Mouse (Mus musculus) hindbrain, embryonic 11.5 days (tissue): Measurements from ENCODE around the gene Gm12185. TPM values are rescaled to one million over a fixed set of nuclear protein-coding genes. Genes with fewer than 3 reads are reported as not detected.
"Not testable (repeated sequence)": the region's sequence is repeated elsewhere in the genome, so short reads cannot be mapped to it uniquely, and the experiment has no call there.

Experiments
- ATAC-seq: fragments of 200-750 bp; cut with Nextera tagmentation; 2 replicates; pipeline ENCODE4 v1.8.0; 2017; ENCODE audit warnings: mild to moderate bottlenecking, moderate TSS enrichment, moderate library complexity; ENCODE audit not compliant: low FRiP score
- DNase-seq: peaks from one replicate; pipeline ENCODE4 v3.0.0-alpha.2; 2015; ENCODE audit warnings: low spot score
- H3K27ac ChIP-seq: fragments of 300-500 bp; sonication (generic); 2 replicates; pipeline ENCODE4 v1.5.1; 2014; ENCODE audit warnings: mild to moderate bottlenecking, low read depth, low read length
- H3K27me3 ChIP-seq: fragments of 300-500 bp; sonication (generic); 2 replicates; pipeline ENCODE4 v1.6.1; 2014; ENCODE audit warnings: mild to moderate bottlenecking, low read length, moderate library complexity, mixed read lengths; ENCODE audit not compliant: control insufficient read depth, insufficient read depth
- H3K36me3 ChIP-seq: fragments of 300-500 bp; sonication (generic); 2 replicates; pipeline ENCODE4 v1.6.1; 2014; ENCODE audit warnings: mild to moderate bottlenecking, low read length, moderate library complexity, mixed read lengths; ENCODE audit not compliant: control insufficient read depth, insufficient read depth
- H3K4me1 ChIP-seq: fragments of 300-500 bp; sonication (generic); replicated peaks from 2 replicates; pipeline ENCODE4 v1.6.1; 2014; ENCODE audit warnings: low read length, mixed read lengths; ENCODE audit not compliant: control insufficient read depth, insufficient read depth
- H3K4me2 ChIP-seq: fragments of 300-500 bp; sonication (generic); replicated peaks from 2 replicates; pipeline ENCODE4 v1.6.1; 2014; ENCODE audit warnings: mild to moderate bottlenecking, low read depth, low read length
- H3K4me3 ChIP-seq: fragments of 300-500 bp; sonication (generic); 2 replicates; pipeline ENCODE4 v1.5.1; 2014; ENCODE audit warnings: low read depth, low read length
- H3K9ac ChIP-seq: fragments of 300-500 bp; sonication (generic); 2 replicates; pipeline ENCODE4 v1.6.1; 2014; ENCODE audit warnings: low read depth, low read length
- H3K9me3 ChIP-seq: fragments of 300-500 bp; sonication (generic); 2 replicates; pipeline ENCODE4 v1.6.1; 2016; ENCODE audit warnings: low read length; ENCODE audit not compliant: control insufficient read depth
- WGBS: fragments of 180-500 bp; shearing (Covaris S2); extraction: QIAGEN DNeasy Blood & Tissue Kit; methylation state at CpG from one replicate; pipeline ENCODE4 v1.1.7; 2014; 5-methylcytosine and 5-hydroxymethylcytosine counted together
- polyA plus RNA-seq: library from polyadenylated mRNA; unstranded; fragments of >200 nt; fragmentation: Nextera tagmentation; extraction: Ambion mirVana; gene quantifications from 2 replicates; pipeline ENCODE4 v1.2.1, GENCODE M21; 2014

The Gm12185 gene
- polyA plus RNA-seq, 1 experiment from 2014 or later = not detected

GRCm38 (mm10) chr11:48900654-48901566, 91.1 kb downstream of the Gm12185 start:
- not testable (repeated sequence) for H3K4me1 ChIP-seq, ATAC-seq, H3K9ac ChIP-seq, H3K27ac ChIP-seq, DNase-seq, H3K27me3 ChIP-seq, H3K9me3 ChIP-seq, H3K4me3 ChIP-seq, H3K4me2 ChIP-seq, H3K36me3 ChIP-seq
- WGBS = 78% methylated on average over 6 of the region's 6 CpGs

DNA sequence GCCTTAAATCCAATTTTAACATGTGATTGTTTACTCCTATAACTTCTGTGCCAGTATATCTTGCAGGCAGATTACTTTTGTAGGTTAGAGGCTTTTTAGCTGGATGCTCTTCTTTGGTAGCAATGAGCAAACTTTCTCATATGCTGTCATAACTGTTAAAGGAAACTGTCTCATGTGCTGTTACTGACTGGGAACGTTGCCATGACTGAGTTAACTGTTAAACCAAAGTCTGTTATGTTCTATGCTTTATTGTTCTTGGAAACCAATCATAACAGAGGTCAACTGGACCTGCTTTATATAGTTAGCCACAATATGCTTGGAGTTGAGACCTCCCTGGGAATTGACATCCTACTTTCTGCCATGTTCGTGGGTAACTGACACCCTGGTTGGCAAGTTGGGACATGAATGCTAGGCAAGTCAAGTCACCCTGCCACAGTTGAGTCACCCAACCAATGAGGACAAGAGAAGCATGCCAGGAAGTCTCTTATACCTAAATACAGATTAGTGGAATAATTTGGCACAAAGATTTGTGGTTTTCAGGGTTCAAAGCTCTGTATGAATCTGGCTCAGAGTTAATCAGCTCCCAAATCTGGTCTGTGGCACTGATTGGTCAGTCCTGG, 93.1 kb downstream of the Gm12185 start:
- no peak overlapping the region for H3K4me3 ChIP-seq
- no peaks in the 10 kb centered on the region for H3K4me1 ChIP-seq
- no peaks in the 10 kb centered on the region for H3K36me3 ChIP-seq
- DNase-seq (no peak), ATAC-seq (no peak)
- no peak overlapping the region for H3K27ac ChIP-seq
- H3K9me3 ChIP-seq = no peaks in the 10 kb centered on the region
- H3K27me3 ChIP-seq = no peaks in the 10 kb centered on the region
- H3K4me2 ChIP-seq = no peak overlapping the region
- 82% methylated on average over 2 of the region's 2 CpGs for WGBS
- no peak overlapping the region for H3K9ac ChIP-seq

- Histone ChIP-seq H3K4me2 (no peak overlapping the region), H3K9ac (no peak overlapping the region), H3K36me3 (no peaks in the 10 kb centered on the region), H3K27ac (no peak overlapping the region), H3K4me3 (no peak overlapping the region), H3K9me3 (no peaks in the 10 kb centered on the region), H3K27me3 (no peaks in the 10 kb centered on the region), H3K4me1 (no peaks in the 10 kb centered on the region)
- ATAC-seq (no peak), DNase-seq (no peak)
- WGBS = 93% methylated on average over 1 of the region's 1 CpGs
Observed at GRCm38 (mm10) chr11:48876680-48877079, 115.3 kb downstream of the Gm12185 start.

GRCm38 (mm10) chr11:48875343-48875837, 116.6 kb downstream of the Gm12185 start:
- 80% methylated on average over 1 of the region's 1 CpGs for WGBS
- not testable (repeated sequence) for ATAC-seq, DNase-seq

GRCm38 (mm10) chr11:48874465-48874864, 117.6 kb downstream of the Gm12185 start:
- Histone ChIP-seq H3K9ac (no peak overlapping the region), H3K36me3 (no peaks in the 10 kb centered on the region), H3K9me3 (no peaks in the 10 kb centered on the region), H3K4me1 (no peaks in the 10 kb centered on the region), H3K27me3 (no peaks in the 10 kb centered on the region), H3K4me2 (no peak overlapping the region), H3K27ac (no peak overlapping the region), H3K4me3 (no peak overlapping the region)
- DNase-seq (peak; percentile 73), ATAC-seq (peak; percentile 25; the same call in 1 of the 2 replicates)
- WGBS = 3% methylated on average over 4 of the region's 4 CpGs

More at GRCm38 (mm10) chr11:48875343-48875837, 116.6 kb downstream of the Gm12185 start:
- not testable (repeated sequence) for H3K9ac ChIP-seq, H3K4me3 ChIP-seq, H3K36me3 ChIP-seq, H3K4me2 ChIP-seq, H3K27ac ChIP-seq, H3K27me3 ChIP-seq, H3K9me3 ChIP-seq, H3K4me1 ChIP-seq

- Histone ChIP-seq H3K9me3 (no peaks in the 10 kb centered on the region), H3K4me1 (no peaks in the 10 kb centered on the region), H3K27ac (no peak overlapping the region), H3K36me3 (no peaks in the 10 kb centered on the region), H3K27me3 (no peaks in the 10 kb centered on the region), H3K4me2 (no peak overlapping the region), H3K4me3 (no peak overlapping the region), H3K9ac (no peak overlapping the region)
- ATAC-seq = no peak
- WGBS = 70% methylated on average over 10 of the region's 10 CpGs
- DNase-seq = no peak
Observed at GRCm38 (mm10) chr11:48873591-48874290, 118.3 kb downstream of the Gm12185 start.

GRCm38 (mm10) chr11:48872695-48873300, 119.2 kb downstream of the Gm12185 start:
- Histone ChIP-seq H3K27ac (no peak overlapping the region), H3K4me3 (no peak overlapping the region), H3K9ac (no peak overlapping the region), H3K9me3 (no peaks in the 10 kb centered on the region), H3K36me3 (no peaks in the 10 kb centered on the region), H3K4me1 (no peaks in the 10 kb centered on the region), H3K27me3 (no peaks in the 10 kb centered on the region), H3K4me2 (no peak overlapping the region)
- ATAC-seq (no peak), DNase-seq (no peak)
- 79% methylated on average over 7 of the region's 7 CpGs for WGBS

GRCm38 (mm10) chr11:48871817-48872541, 120.0 kb downstream of the Gm12185 start:
- Histone ChIP-seq H3K4me3 (peak overlapping the region; percentile 29), H3K27ac (no peak overlapping the region), H3K36me3 (no peaks in the 10 kb centered on the region), H3K4me1 (no peaks in the 10 kb centered on the region), H3K27me3 (no peaks in the 10 kb centered on the region), H3K9ac (no peak overlapping the region), H3K9me3 (no peaks in the 10 kb centered on the region), H3K4me2 (peak overlapping the region; percentile 46)
- ATAC-seq (no peak), DNase-seq (peak; percentile 32)
- 12% methylated on average over 17 of the region's 17 CpGs for WGBS
